Mouse (Mus musculus): ENCODE data around the gene Nprl2. TPM values are rescaled to one million over a fixed set of nuclear protein-coding genes. Genes with fewer than 3 reads are reported as not detected.
A peak's percentile ranks its signal among the peaks of the same experiment; 100 is the strongest.

Nprl2 gene
- total RNA-seq (2014; rRNA removed) (18.5 and 21.7 TPM in 2 replicates), polyA plus RNA-seq (2012; rRNA removed) (24.8 and 26.8 TPM in 2 replicates)

DNA sequence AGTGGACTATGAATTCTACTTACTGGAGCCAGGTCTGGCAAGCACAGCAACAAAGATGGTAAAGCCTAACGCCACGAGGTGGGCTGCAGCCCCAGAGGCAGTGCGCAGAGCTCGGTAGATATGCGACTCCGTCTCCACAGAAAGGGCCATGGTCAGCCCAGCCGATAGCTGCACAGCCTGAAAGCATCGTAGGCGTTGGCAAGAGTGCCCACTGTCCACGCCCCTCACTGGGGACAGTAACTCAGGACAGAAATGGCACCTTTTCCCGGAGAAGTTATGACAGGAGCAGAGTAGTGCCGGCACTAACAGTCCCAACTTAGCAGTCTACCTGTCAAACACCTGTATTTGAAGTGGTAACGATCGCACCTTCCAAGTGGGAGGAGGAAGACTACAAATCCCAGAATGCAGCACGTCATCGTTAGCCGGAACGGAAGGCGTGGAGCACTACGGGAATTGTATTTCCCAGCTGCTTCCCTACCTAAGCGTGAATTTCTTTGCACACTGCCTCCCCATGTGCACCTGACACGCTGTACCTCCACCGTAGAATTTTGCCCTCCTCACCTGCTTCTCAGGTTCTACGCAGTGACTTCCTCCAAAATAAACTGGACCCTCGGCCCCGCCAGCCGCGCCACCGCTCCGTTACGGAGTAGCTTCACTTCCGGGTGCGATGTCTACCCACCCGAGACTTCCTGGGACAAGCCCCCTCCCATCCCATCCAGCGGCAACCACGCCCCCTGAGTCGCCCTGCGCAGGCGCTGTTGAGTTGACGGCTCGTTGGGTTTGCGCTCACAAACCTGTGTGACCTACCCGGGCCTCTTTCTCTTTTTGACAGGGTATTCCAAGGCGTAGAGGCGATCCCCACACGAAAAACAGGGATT, at the start of gene Nprl2, which contains the start of gene Cyb561d2:
Gene Nprl2 (plus strand): TSS at position 753 of the 878 bp plus-strand sequence.
Gene Cyb561d2 (minus strand): TSS at position 720 of the 878 bp plus-strand sequence.
- Histone ChIP-seq H3K27ac (replicated peaks; ENCODE audit: insufficient read depth, low read depth, low read length) (peak within 1 kb of the TSS; percentile 87), H3K36me3 (ENCODE audit: control insufficient read depth, insufficient read depth, low read length) (no peaks in the 10 kb centered on the region; the same call in 1 of the 2 replicates), H3K79me2 (ENCODE audit: control insufficient read depth, insufficient read depth, low read length) (peaks cover 4% of the 10 kb centered on the region; the same call in 1 of the 2 replicates), H3K4me1 (ENCODE audit: control insufficient read depth, insufficient read depth, low read length) (peaks cover 8% of the 10 kb centered on the region), H3K9ac (ENCODE audit: low read depth, low read length) (peak within 1 kb of the TSS; percentile 71), H3K4me3 (ENCODE audit: insufficient read depth, low read depth, low read length) (peak within 1 kb of the TSS; percentile 74), H3K27me3 (ENCODE audit: control insufficient read depth, insufficient read depth, low read length) (no peaks in the 10 kb centered on the region)
- DNase-seq (ENCODE audit: extremely low read depth, low read depth, low spot score), result peak; percentile 91
- under 1% methylated on average over 46 of the region's 46 CpGs for WGBS
- no peak for TF ChIP-seq CTCF (IDR thresholded peaks at IDR 0.05; ENCODE audit: low read depth, low read length)
- TF ChIP-seq POLR2A (IDR thresholded peaks at IDR 0.05; ENCODE audit: extremely low read depth, insufficient read depth, low read length), result 0 out of 2 replicates have a peak, but pooled peaks have one; percentile 27

DNA sequence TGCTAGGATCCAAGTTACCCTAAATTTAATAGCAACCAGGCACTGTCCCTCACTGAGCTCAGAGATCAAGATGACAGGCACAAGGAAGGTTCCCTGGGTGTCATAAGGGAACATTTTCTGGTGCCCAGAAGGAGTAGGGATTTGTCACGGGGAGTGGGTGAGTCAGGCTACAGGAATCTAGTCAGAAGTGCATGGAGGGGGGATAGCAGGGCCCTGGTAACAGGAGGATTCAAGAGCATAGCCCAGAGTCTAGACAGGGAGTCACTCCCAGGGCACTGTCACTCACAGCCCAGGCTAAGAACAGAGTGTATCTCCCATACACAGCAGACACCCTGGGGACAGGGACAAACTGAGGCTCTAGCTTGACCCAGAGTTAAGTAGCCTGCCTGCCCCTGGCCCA, 48.5 kb upstream of the Nprl2 start:
- H3K9ac ChIP-seq (ENCODE audit: low read depth, low read length), result no peak overlapping the region
- 62% methylated on average over 1 of the region's 1 CpGs for WGBS
- no peak overlapping the region for H3K27ac ChIP-seq (replicated peaks; ENCODE audit: insufficient read depth, low read depth, low read length)
- TF ChIP-seq POLR2A (IDR thresholded peaks at IDR 0.05; ENCODE audit: extremely low read depth, insufficient read depth, low read length), result no peak
- TF ChIP-seq CTCF (IDR thresholded peaks at IDR 0.05; ENCODE audit: low read depth, low read length), result no peak
- H3K4me3 ChIP-seq (ENCODE audit: insufficient read depth, low read depth, low read length), result no peak overlapping the region
- DNase-seq (ENCODE audit: extremely low read depth, low read depth, low spot score), result no peak
- H3K36me3 ChIP-seq (ENCODE audit: control insufficient read depth, insufficient read depth, low read length), result no peaks in the 10 kb centered on the region
- H3K27me3 ChIP-seq (ENCODE audit: control insufficient read depth, insufficient read depth, low read length), result no peaks in the 10 kb centered on the region
- no peaks in the 10 kb centered on the region for H3K79me2 ChIP-seq (ENCODE audit: control insufficient read depth, insufficient read depth, low read length)
- no peaks in the 10 kb centered on the region for H3K4me1 ChIP-seq (ENCODE audit: control insufficient read depth, insufficient read depth, low read length)

DNA sequence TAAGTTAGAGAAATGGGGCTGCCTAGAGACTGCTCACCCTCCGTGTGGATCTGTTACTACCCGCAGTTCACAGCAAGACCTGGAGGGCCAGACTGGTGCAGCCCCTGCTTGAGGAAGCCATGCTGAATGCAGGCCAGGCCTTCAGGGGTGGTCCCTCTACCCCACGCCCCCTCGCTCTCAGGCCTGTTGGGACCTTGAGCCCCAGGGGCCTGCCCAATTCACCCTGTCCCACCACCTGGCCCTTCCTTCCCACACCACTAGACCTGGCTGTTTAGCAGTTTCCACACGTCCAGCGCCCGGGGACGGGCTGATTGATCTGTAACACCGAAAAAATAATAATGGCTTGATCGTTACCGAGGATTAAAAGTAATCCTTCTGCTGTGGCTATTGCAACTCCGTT, 47.8 kb upstream of the Nprl2 start:
- DNase-seq (ENCODE audit: extremely low read depth, low read depth, low spot score), result no peak
- Histone ChIP-seq H3K27me3 (ENCODE audit: control insufficient read depth, insufficient read depth, low read length) (no peaks in the 10 kb centered on the region), H3K4me1 (ENCODE audit: control insufficient read depth, insufficient read depth, low read length) (no peaks in the 10 kb centered on the region), H3K36me3 (ENCODE audit: control insufficient read depth, insufficient read depth, low read length) (no peaks in the 10 kb centered on the region), H3K79me2 (ENCODE audit: control insufficient read depth, insufficient read depth, low read length) (no peaks in the 10 kb centered on the region), H3K9ac (ENCODE audit: low read depth, low read length) (no peak overlapping the region), H3K27ac (replicated peaks; ENCODE audit: insufficient read depth, low read depth, low read length) (no peak overlapping the region), H3K4me3 (ENCODE audit: insufficient read depth, low read depth, low read length) (no peak overlapping the region)
- TF ChIP-seq CTCF (IDR thresholded peaks at IDR 0.05; ENCODE audit: low read depth, low read length) (no peak), POLR2A (IDR thresholded peaks at IDR 0.05; ENCODE audit: extremely low read depth, insufficient read depth, low read length) (no peak)
- 86% methylated on average over 12 of the region's 12 CpGs for whole genome bisulfite sequencing

DNA sequence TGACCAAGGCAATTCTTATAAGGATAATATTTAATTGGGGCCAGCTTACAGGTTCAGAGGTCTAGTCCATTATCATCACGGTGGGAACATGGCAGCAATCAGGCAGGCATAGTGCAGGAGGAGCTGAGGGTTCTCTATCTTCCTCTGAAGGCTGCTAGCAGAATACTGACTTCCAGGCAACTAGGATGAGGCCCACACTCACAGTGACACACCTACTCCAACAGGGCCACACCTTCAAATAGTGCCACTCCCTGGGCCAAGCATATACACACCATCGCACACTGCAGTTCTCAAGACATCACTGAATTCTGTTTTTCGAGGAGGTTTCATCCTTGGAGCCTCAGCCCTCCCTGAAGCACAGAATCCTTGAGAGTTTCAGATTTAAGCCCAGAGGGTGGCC, 45.7 kb upstream of the Nprl2 start:
- H3K27me3 ChIP-seq (ENCODE audit: control insufficient read depth, insufficient read depth, low read length), result no peaks in the 10 kb centered on the region
- no peak overlapping the region for H3K27ac ChIP-seq (replicated peaks; ENCODE audit: insufficient read depth, low read depth, low read length)
- 72% methylated on average over 3 of the region's 3 CpGs for WGBS
- no peaks in the 10 kb centered on the region for H3K79me2 ChIP-seq (ENCODE audit: control insufficient read depth, insufficient read depth, low read length)
- H3K36me3 ChIP-seq (ENCODE audit: control insufficient read depth, insufficient read depth, low read length), result no peaks in the 10 kb centered on the region
- TF ChIP-seq POLR2A (IDR thresholded peaks at IDR 0.05; ENCODE audit: extremely low read depth, insufficient read depth, low read length) (no peak), CTCF (IDR thresholded peaks at IDR 0.05; ENCODE audit: low read depth, low read length) (no peak)
- DNase-seq (ENCODE audit: extremely low read depth, low read depth, low spot score), result no peak
- no peak overlapping the region for H3K4me3 ChIP-seq (ENCODE audit: insufficient read depth, low read depth, low read length)
- no peaks in the 10 kb centered on the region for H3K4me1 ChIP-seq (ENCODE audit: control insufficient read depth, insufficient read depth, low read length)
- H3K9ac ChIP-seq (ENCODE audit: low read depth, low read length), result no peak overlapping the region

DNA sequence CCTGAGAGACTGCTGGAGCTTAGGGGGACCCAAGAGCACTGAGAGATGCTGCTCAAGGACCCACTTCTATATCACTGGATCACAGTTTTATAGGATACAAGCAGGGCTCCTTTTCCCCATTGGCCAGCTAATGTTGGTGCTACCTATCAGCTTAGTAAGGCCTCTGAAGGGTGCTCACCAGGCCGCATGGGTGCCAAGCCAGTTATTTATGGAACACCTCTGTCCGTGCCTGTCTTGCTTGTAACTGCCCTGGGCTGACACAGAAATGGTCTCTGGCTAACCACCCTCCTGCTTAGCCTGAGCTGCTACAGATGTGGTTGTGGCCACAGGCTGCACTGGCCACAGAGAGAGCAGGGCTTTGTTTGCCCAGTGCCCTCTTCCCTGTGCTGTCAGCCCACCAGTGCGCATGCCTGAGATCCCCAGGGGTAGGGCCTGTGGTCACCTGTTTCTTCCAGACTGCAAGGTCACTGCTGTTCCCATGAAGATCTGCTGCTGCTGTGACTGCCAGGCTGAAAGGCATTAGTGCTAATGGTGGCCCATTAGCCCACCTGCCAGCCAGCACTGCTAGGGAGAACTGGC, 41.2 kb upstream of the Nprl2 start:
- no peaks in the 10 kb centered on the region for H3K36me3 ChIP-seq (ENCODE audit: control insufficient read depth, insufficient read depth, low read length)
- 86% methylated on average over 3 of the region's 3 CpGs for WGBS
- H3K27ac ChIP-seq (replicated peaks; ENCODE audit: insufficient read depth, low read depth, low read length), result no peak overlapping the region
- H3K4me1 ChIP-seq (ENCODE audit: control insufficient read depth, insufficient read depth, low read length), result no peaks in the 10 kb centered on the region
- no peaks in the 10 kb centered on the region for H3K27me3 ChIP-seq (ENCODE audit: control insufficient read depth, insufficient read depth, low read length)
- TF ChIP-seq CTCF (IDR thresholded peaks at IDR 0.05; ENCODE audit: low read depth, low read length) (no peak), POLR2A (IDR thresholded peaks at IDR 0.05; ENCODE audit: extremely low read depth, insufficient read depth, low read length) (no peak)
- H3K9ac ChIP-seq (ENCODE audit: low read depth, low read length), result no peak overlapping the region
- no peak for DNase-seq (ENCODE audit: extremely low read depth, low read depth, low spot score)
- H3K4me3 ChIP-seq (ENCODE audit: insufficient read depth, low read depth, low read length), result no peak overlapping the region
- no peaks in the 10 kb centered on the region for H3K79me2 ChIP-seq (ENCODE audit: control insufficient read depth, insufficient read depth, low read length)

Data from liver, adult 2 months (tissue).